Comparison of ENCODE assay signal across 8 mouse cellular contexts in genomic region chr3:134239321-134239970, GRCm38 (mm10). TPM values are rescaled to one million over a fixed set of nuclear protein-coding genes. Genes with fewer than 3 reads are reported as not detected.
DNase-seq lines count a peak whose midpoint lies in the region; ATAC-seq and TF ChIP-seq lines count a peak whose summit lies in the region.

No protein-coding gene starts in this region.

- H3K36me3 ChIP-seq in CH12.LX (replicated peaks in 1 of 2; ENCODE audit: control insufficient read depth in 1 of 2, insufficient read depth in 1 of 2, low read length in 1 of 2), result no peaks in the 10 kb centered on the region
- no peaks in the 10 kb centered on the region for H3K36me3 ChIP-seq in forebrain, embryonic 12.5 days (replicated peaks)
- no peaks in the 10 kb centered on the region for H3K36me3 ChIP-seq in heart, postnatal 0 days (replicated peaks; ENCODE audit: control insufficient read depth, insufficient read depth, low read length)
- H3K36me3 ChIP-seq in liver, embryonic 16.5 days (ENCODE audit: control insufficient read depth, insufficient read depth), result no peaks in the 10 kb centered on the region

- TF ChIP-seq POLR2A in CH12.LX (IDR thresholded peaks at IDR 0.05; ENCODE audit: low read depth, low read length), result no peak

- dilution Hi-C loops in CH12.LX (cut with MboI; ENCODE audit: extremely low pct_ligation_motif_present, extremely low pct_unique_long_range_greater_than_20kb, low sequenced_read_pairs), result no loop called here

- peak overlapping the region; percentile 93 for H3K4me2 ChIP-seq in CH12.LX (ENCODE audit: insufficient read depth, low read depth, poor library complexity, severe bottlenecking)
- peak overlapping the region; percentile 75 for H3K4me2 ChIP-seq in forebrain, embryonic 12.5 days
- H3K4me2 ChIP-seq in heart, postnatal 0 days (ENCODE audit: low read depth, low read length), result peak overlapping the region; percentile 95
- peak overlapping the region; percentile 70 for H3K4me2 ChIP-seq in liver, embryonic 16.5 days (ENCODE audit: low read depth, low read length)

- TF ChIP-seq EP300 in CH12.LX (IDR thresholded peaks at IDR 0.05; ENCODE audit: low read length), result no peak
- TF ChIP-seq EP300 in heart, postnatal 0 days (IDR thresholded peaks at IDR 0.05; ENCODE audit: low read depth), result no peak

- H3K27me3 ChIP-seq in CH12.LX (replicated peaks), result peaks cover 53% of the 10 kb centered on the region
- no peaks in the 10 kb centered on the region for H3K27me3 ChIP-seq in forebrain, embryonic 12.5 days
- no peaks in the 10 kb centered on the region for H3K27me3 ChIP-seq in heart, postnatal 0 days (ENCODE audit: control insufficient read depth, insufficient read depth, low read length)
- H3K27me3 ChIP-seq in liver, embryonic 16.5 days (ENCODE audit: control insufficient read depth, insufficient read depth, low read depth, low read length), result peaks cover 60% of the 10 kb centered on the region

- peak; percentile 12 for ATAC-seq in forebrain, embryonic 12.5 days (ENCODE audit: low FRiP score)
- peak; percentile 30; the same call in 1 of the 2 replicates for ATAC-seq in heart, postnatal 0 days (ENCODE audit: insufficient read depth, low read depth)
- ATAC-seq in liver, embryonic 16.5 days (ENCODE audit: low read depth), result peak; percentile 14; the same call in 1 of the 2 replicates

- H3K4me3 ChIP-seq in CH12.LX (replicated peaks in 1 of 3; ENCODE audit: low read depth in 2 of 3, low read length in 2 of 3, poor library complexity in 1 of 3), result peak overlapping the region; percentile 35 to 64 (median 62)
- peak overlapping the region; percentile 79 for H3K4me3 ChIP-seq in forebrain, embryonic 12.5 days (replicated peaks)
- H3K4me3 ChIP-seq in heart, postnatal 0 days (ENCODE audit: low read depth, low read length), result peak overlapping the region; percentile 66
- H3K4me3 ChIP-seq in liver, embryonic 16.5 days (ENCODE audit: low read depth, low read length), result peak overlapping the region; percentile 57

- TF ChIP-seq CTCF in CH12.LX (conservative IDR thresholded peaks at IDR 0.05 in 1 of 2, IDR thresholded peaks at IDR 0.05 in 1 of 2; ENCODE audit: low read depth in 2 of 2, low read length in 2 of 2), result no peak
- TF ChIP-seq CTCF in heart, postnatal 0 days (IDR thresholded peaks at IDR 0.05; ENCODE audit: low read depth), result no peak

- WGBS in forebrain, embryonic 12.5 days, result under 1% methylated on average over 43 of the region's 51 CpGs
- WGBS in heart, postnatal 0 days, result under 1% methylated on average over 48 of the region's 51 CpGs
- WGBS in liver, embryonic 16.5 days (ENCODE audit: insufficient replicate concordance), result under 1% methylated on average over 50 of the region's 51 CpGs

- H3K9me3 ChIP-seq in CH12.LX (replicated peaks; ENCODE audit: low read length), result no peaks in the 10 kb centered on the region
- no peaks in the 10 kb centered on the region for H3K9me3 ChIP-seq in forebrain, embryonic 12.5 days
- no peaks in the 10 kb centered on the region for H3K9me3 ChIP-seq in heart, postnatal 0 days (replicated peaks; ENCODE audit: control insufficient read depth, low read length)
- no peaks in the 10 kb centered on the region for H3K9me3 ChIP-seq in liver, embryonic 16.5 days (replicated peaks; ENCODE audit: control insufficient read depth, low read length)

- H3K9ac ChIP-seq in CH12.LX (ENCODE audit: insufficient read depth, low read depth), result peak overlapping the region; percentile 10; the same call in 1 of the 2 replicates
- H3K9ac ChIP-seq in forebrain, embryonic 12.5 days, result peak overlapping the region; percentile 87
- H3K9ac ChIP-seq in heart, postnatal 0 days (replicated peaks; ENCODE audit: low read depth, low read length), result peak overlapping the region; percentile 60
- 0 out of 2 replicates have a peak overlapping the region, but pooled peaks have one; percentile 9 for H3K9ac ChIP-seq in liver, embryonic 16.5 days (ENCODE audit: low read depth, low read length)

- in situ Hi-C loops in CH12.LX (cut with MboI; ENCODE audit: low pct_ligation_motif_present, low pct_unique_long_range_greater_than_20kb, low sequenced_read_pairs), result no loop called here

- peak; percentile 50 for DNase-seq in CH12.LX (ENCODE audit: extremely low read depth)
- peak; percentile 87 for DNase-seq in brain, adult 2 months (ENCODE audit: low read depth, low spot score)
- peak; percentile 47 for DNase-seq in heart, postnatal 0 days (ENCODE audit: low spot score)
- peak; percentile 53 to 71 for DNase-seq in layer of hippocampus, adult 18-20 months (ENCODE audit: low spot score in 2 of 2)
- peak; percentile 19 for DNase-seq in ovary, postnatal 10 days (ENCODE audit: low spot score)
- peak; percentile 43 for DNase-seq in yolk sac, embryonic 10.5 days (ENCODE audit: low spot score)

- no peak overlapping the region for H3K27ac ChIP-seq in CH12.LX (ENCODE audit: insufficient read depth, low read depth)
- H3K27ac ChIP-seq in forebrain, embryonic 12.5 days, result peak overlapping the region; percentile 100
- H3K27ac ChIP-seq in heart, postnatal 0 days (ENCODE audit: low read depth), result peak overlapping the region; percentile 73
- H3K27ac ChIP-seq in liver, embryonic 16.5 days (ENCODE audit: low read length), result no peak overlapping the region

- no peaks in the 10 kb centered on the region for H3K79me2 ChIP-seq in CH12.LX (replicated peaks; ENCODE audit: control insufficient read depth, extremely low read depth, insufficient read depth, poor library complexity, severe bottlenecking)

- no peak for TF ChIP-seq RAD21 in CH12.LX (IDR thresholded peaks at IDR 0.05; ENCODE audit: low read depth, low read length)

- peaks cover 5 to 17% of the 10 kb centered on the region in 2 experiments; a peak in 3 of 4 replicates for H3K4me1 ChIP-seq in CH12.LX (ENCODE audit: control insufficient read depth in 1 of 2, insufficient read depth in 2 of 2)
- peaks cover 40% of the 10 kb centered on the region for H3K4me1 ChIP-seq in forebrain, embryonic 12.5 days
- H3K4me1 ChIP-seq in heart, postnatal 0 days (ENCODE audit: control insufficient read depth, insufficient read depth), result peaks cover 6% of the 10 kb centered on the region
- no peaks in the 10 kb centered on the region; the same call in none of the 2 replicates for H3K4me1 ChIP-seq in liver, embryonic 16.5 days (ENCODE audit: control insufficient read depth, low read depth, low read length)

TF ChIP-seq in CH12.LX, 34 proteins besides CTCF, POLR2A, EP300 and RAD21:
- TF ChIP-seq KAT2A (IDR thresholded peaks at IDR 0.05; ENCODE audit: insufficient replicate concordance, low read length), result no peak
- no peak for TF ChIP-seq TBP (conservative IDR thresholded peaks at IDR 0.05; ENCODE audit: low read depth, low read length)
- TF ChIP-seq NRF1 (IDR thresholded peaks at IDR 0.05; ENCODE audit: low read depth, low read length), result 0 out of 2 replicates have a peak, but pooled peaks have one; percentile 17
- TF ChIP-seq GABPA (IDR thresholded peaks at IDR 0.05; ENCODE audit: insufficient replicate concordance, low read depth, low read length), result no peak

RNA-seq across cellular contexts. Expression of gene Cxxc4, which starts 3.2 kb away (rescaled TPM):
- total RNA-seq in CH12.LX (2012; rRNA removed) (not detected in 2 replicates), CH12.LX (2014; rRNA removed) (0.05 and 0.12 TPM in 2 replicates)
- 0.19 TPM in 1 of 2 replicates, not detected in the other for polyA plus RNA-seq in CH12.LX (2012; ENCODE audit: insufficient read length, low read depth)
- polyA plus RNA-seq in forebrain, embryonic 12.5 days (2016; fragmentation: Nextera tagmentation; extraction: Ambion mirVana), result 20.9 and 25.5 TPM in 2 replicates
- total RNA-seq in heart, postnatal 0 days (2014; rRNA removed; ENCODE audit: low replicate concordance), result 2.7 and 8.3 TPM in 2 replicates
- 2.2 and 2.4 TPM in 2 replicates for polyA plus RNA-seq in heart, postnatal 0 days (2015; fragmentation: Nextera tagmentation; extraction: Ambion mirVana)
- total RNA-seq in layer of hippocampus, adult 18-20 months (2021), result 10 to 100 TPM; 12.3 to 15.4 TPM
- 0.18 and 0.24 TPM in 2 replicates for polyA plus RNA-seq in liver, embryonic 16.5 days (2015; fragmentation: Nextera tagmentation; extraction: Ambion mirVana)

Comparison
In these comparisons a context has a peak if more than half of its experiments do, and no peak if none do; other contexts are left out.
1. DNase-seq: peak in every context shown above with its lines; median percentile 87 in brain, adult 2 months; 62 in layer of hippocampus, adult 18-20 months; 50 in CH12.LX; 47 in heart, postnatal 0 days; 43 in yolk sac, embryonic 10.5 days; 19 in ovary, postnatal 10 days.
2. H3K27ac ChIP-seq: peak in forebrain, embryonic 12.5 days (single experiment) and heart, postnatal 0 days (single experiment); none in CH12.LX (single experiment) and liver, embryonic 16.5 days (single experiment).
3. H3K9ac ChIP-seq: peak in every context shown above with its lines; median percentile 87 in forebrain, embryonic 12.5 days; 60 in heart, postnatal 0 days; 10 in CH12.LX; 9 in liver, embryonic 16.5 days.
4. Peak in every context shown above with its lines, with median percentiles within 50 percentile points of each other: H3K4me2 ChIP-seq, H3K4me3 ChIP-seq and ATAC-seq.